Mouse (Mus musculus): ENCODE results near the gene St6galnac1. TPM values are rescaled to one million over a fixed set of nuclear protein-coding genes. Genes with fewer than 3 reads are reported as not detected.
"Not testable (repeated sequence)": the region's sequence is repeated elsewhere in the genome, so short reads cannot be mapped to it uniquely, and the experiment has no call there.

The St6galnac1 gene
- polyA plus RNA-seq, 1 experiment from 2014 or later = not detected

- not testable (repeated sequence) for H3K4me1 ChIP-seq (ENCODE audit: control insufficient read depth, insufficient read depth, low read depth, low read length); H3K9ac ChIP-seq (ENCODE audit: low read depth, low read length); H3K27me3 ChIP-seq (replicated peaks; ENCODE audit: control insufficient read depth, insufficient read depth, low read length); H3K9me3 ChIP-seq (ENCODE audit: control insufficient read depth, low read length); H3K27ac ChIP-seq (ENCODE audit: low read depth, low read length); ATAC-seq; H3K4me3 ChIP-seq (ENCODE audit: low read length); H3K36me3 ChIP-seq (ENCODE audit: control insufficient read depth, insufficient read depth, low read length); H3K4me2 ChIP-seq (ENCODE audit: low read length)
- 90% methylated on average over 3 of the region's 3 CpGs for WGBS
These were observed 28.5 kb downstream of the St6galnac1 start for GRCm38 (mm10) chr11:116746822-116747221.

- H3K27ac ChIP-seq (ENCODE audit: low read depth, low read length); H3K4me1 ChIP-seq (ENCODE audit: control insufficient read depth, insufficient read depth, low read depth, low read length); H3K4me3 ChIP-seq (ENCODE audit: low read length); H3K4me2 ChIP-seq (ENCODE audit: low read length); H3K9me3 ChIP-seq (ENCODE audit: control insufficient read depth, low read length); H3K9ac ChIP-seq (ENCODE audit: low read depth, low read length); ATAC-seq; H3K27me3 ChIP-seq (replicated peaks; ENCODE audit: control insufficient read depth, insufficient read depth, low read length); H3K36me3 ChIP-seq (ENCODE audit: control insufficient read depth, insufficient read depth, low read length): not testable (repeated sequence)
- 69% methylated on average over 2 of the region's 2 CpGs for WGBS
These were observed 29.9 kb downstream of the St6galnac1 start for GRCm38 (mm10) chr11:116745457-116745856.

DNA sequence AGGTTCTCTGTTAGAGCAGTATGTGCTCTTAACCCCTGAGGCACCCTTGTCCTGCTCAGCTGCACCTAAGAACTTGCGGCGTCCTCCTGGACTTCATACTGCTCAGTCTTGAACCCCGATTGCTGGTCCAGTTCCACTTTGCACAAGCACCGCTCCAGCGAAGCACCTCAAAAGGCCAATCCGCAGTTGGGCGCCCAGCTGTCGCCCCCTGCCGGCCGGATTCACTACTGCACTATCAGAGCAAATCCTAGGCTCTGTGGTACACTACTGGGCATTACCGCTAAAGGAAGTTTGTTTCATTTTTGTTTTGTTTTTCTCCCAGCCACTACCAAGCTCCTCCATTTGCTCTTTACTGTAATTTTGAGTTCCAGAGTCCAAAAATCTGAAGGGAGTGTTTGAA, 36.9 kb downstream of the St6galnac1 start:
- no peak for ATAC-seq
- Histone ChIP-seq H3K4me1 (ENCODE audit: control insufficient read depth, insufficient read depth, low read depth, low read length) (no peaks in the 10 kb centered on the region), H3K9me3 (ENCODE audit: control insufficient read depth, low read length) (no peaks in the 10 kb centered on the region), H3K4me2 (ENCODE audit: low read length) (no peak overlapping the region), H3K9ac (ENCODE audit: low read depth, low read length) (no peak overlapping the region), H3K27ac (ENCODE audit: low read depth, low read length) (no peak overlapping the region), H3K4me3 (ENCODE audit: low read length) (no peak overlapping the region), H3K36me3 (ENCODE audit: control insufficient read depth, insufficient read depth, low read length) (no peaks in the 10 kb centered on the region), H3K27me3 (replicated peaks; ENCODE audit: control insufficient read depth, insufficient read depth, low read length) (no peaks in the 10 kb centered on the region)
- 49% methylated on average over 11 of the region's 11 CpGs for WGBS

DNA sequence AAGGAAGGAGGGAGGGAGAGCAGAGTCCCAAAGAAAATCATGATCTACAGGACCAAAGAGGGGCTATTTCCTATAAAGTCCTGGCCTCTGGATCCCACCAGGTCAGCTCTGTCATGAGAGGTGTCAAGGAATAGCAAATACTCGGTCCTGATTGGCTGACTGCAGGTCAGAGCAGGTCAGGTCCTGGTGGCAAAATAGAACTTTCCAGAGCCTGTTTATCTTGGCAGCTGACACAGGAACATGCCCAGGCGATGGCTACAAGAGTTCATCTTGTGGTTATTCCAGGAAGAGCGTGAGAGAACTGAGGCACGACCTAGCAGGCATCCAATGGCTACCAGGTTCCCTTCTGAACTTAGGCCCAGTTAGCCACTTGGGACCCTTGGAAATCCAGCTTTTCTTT, 42.8 kb downstream of the St6galnac1 start:
- Histone ChIP-seq H3K27ac (ENCODE audit: low read depth, low read length) (no peak overlapping the region), H3K4me2 (ENCODE audit: low read length) (no peak overlapping the region), H3K36me3 (ENCODE audit: control insufficient read depth, insufficient read depth, low read length) (no peaks in the 10 kb centered on the region), H3K9ac (ENCODE audit: low read depth, low read length) (no peak overlapping the region), H3K9me3 (ENCODE audit: control insufficient read depth, low read length) (no peaks in the 10 kb centered on the region), H3K27me3 (replicated peaks; ENCODE audit: control insufficient read depth, insufficient read depth, low read length) (no peaks in the 10 kb centered on the region), H3K4me1 (ENCODE audit: control insufficient read depth, insufficient read depth, low read depth, low read length) (no peaks in the 10 kb centered on the region), H3K4me3 (ENCODE audit: low read length) (no peak overlapping the region)
- no peak for ATAC-seq
- whole genome bisulfite sequencing = 88% methylated on average over 4 of the region's 4 CpGs

- H3K27ac ChIP-seq (ENCODE audit: low read depth, low read length); ATAC-seq; H3K36me3 ChIP-seq (ENCODE audit: control insufficient read depth, insufficient read depth, low read length); H3K9ac ChIP-seq (ENCODE audit: low read depth, low read length); H3K27me3 ChIP-seq (replicated peaks; ENCODE audit: control insufficient read depth, insufficient read depth, low read length); H3K9me3 ChIP-seq (ENCODE audit: control insufficient read depth, low read length); H3K4me3 ChIP-seq (ENCODE audit: low read length); H3K4me1 ChIP-seq (ENCODE audit: control insufficient read depth, insufficient read depth, low read depth, low read length); H3K4me2 ChIP-seq (ENCODE audit: low read length): not testable (repeated sequence)
- 94% methylated on average over 6 of the region's 6 CpGs for WGBS
These were observed 44.2 kb downstream of the St6galnac1 start for GRCm38 (mm10) chr11:116731060-116731580.

DNA sequence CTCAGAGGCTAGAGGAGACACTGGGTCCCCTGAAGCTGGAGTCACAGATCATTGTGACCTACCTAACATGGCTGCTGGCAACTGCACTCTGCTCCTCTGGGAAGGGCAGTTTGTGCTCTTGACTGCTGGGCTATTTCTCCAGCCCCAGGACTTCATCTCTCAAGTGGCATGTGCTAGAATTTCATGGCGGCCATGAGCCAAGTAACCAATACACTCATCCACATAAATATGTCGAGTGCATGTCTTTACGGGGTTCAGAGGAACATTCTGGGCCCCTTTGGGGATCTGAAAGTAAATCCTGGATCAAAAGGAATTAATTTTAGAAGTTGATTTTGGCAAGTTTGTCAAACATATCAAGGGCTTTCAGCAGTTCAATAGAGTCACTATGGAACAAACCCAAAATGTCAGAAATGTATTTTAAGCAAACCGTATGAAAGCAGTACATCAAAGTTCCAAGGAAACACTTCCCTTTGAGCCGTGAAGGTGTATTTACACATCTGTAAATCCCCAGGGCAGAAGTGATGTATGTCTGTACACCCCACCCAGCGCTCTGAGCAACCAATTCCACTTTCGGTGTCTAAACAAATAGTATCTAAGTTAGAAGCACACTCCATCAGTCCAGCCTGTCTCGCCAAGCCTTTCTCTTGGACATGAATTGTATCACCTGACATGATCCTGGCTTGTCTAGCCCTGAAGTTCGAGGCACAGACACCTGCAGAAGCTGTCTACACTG, 45.9 kb downstream of the St6galnac1 start:
- Histone ChIP-seq H3K4me3 (ENCODE audit: low read length) (no peak overlapping the region), H3K9me3 (ENCODE audit: control insufficient read depth, low read length) (no peaks in the 10 kb centered on the region), H3K4me2 (ENCODE audit: low read length) (no peak overlapping the region), H3K27me3 (replicated peaks; ENCODE audit: control insufficient read depth, insufficient read depth, low read length) (no peaks in the 10 kb centered on the region), H3K9ac (ENCODE audit: low read depth, low read length) (no peak overlapping the region), H3K4me1 (ENCODE audit: control insufficient read depth, insufficient read depth, low read depth, low read length) (no peaks in the 10 kb centered on the region), H3K27ac (ENCODE audit: low read depth, low read length) (no peak overlapping the region), H3K36me3 (ENCODE audit: control insufficient read depth, insufficient read depth, low read length) (no peaks in the 10 kb centered on the region)
- no peak for ATAC-seq
- 86% methylated on average over 9 of the region's 9 CpGs for WGBS

GRCm38 (mm10) chr11:116726156-116726555, 49.2 kb downstream of the St6galnac1 start:
- no peak for ATAC-seq

DNA sequence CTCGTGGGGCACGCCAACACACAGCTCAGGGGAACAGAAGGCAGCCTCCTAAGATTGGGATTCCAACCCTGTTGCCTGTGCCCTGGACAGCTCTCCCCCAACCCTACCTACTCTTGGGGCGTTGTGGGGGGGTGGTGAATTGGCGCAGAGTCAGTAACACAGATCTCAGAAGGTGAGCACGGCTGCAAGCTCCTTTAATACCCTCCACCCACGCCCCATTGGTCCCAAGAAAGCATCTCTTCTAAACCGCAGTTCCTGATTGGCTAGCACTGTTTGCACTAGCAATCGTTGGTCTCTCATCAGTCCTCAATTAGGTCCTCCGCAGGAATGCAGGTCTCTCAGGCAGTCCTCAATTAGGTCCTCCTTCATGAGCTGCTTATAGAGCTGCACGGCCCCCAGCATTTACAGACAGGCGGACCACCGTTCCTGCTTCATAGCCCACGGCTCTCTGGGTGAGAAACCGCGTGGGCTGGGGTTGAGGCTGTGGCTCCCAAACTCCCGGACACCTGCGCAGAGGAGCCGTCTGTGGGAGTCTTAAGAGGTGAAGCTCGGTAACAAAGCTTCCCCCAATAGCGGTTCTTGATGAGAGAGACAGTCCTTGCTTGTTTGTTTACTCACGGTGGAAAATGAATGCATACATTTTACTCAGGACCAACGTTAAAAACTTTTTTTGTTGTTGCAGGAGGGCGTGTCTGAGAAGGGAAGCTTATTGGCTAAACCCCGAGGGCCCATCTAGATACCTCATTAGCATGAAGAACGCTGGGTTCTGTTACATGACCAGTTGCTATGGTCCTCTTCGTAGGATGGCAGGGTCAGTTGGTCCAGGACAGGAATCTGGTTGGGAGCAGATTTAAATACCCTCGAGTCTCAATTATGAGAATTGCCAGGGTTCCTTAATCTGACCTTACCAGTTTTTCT, 50.0 kb downstream of the St6galnac1 start:
- Histone ChIP-seq H3K4me1 (ENCODE audit: control insufficient read depth, insufficient read depth, low read depth, low read length) (no peaks in the 10 kb centered on the region), H3K27ac (ENCODE audit: low read depth, low read length) (no peak overlapping the region), H3K9me3 (ENCODE audit: control insufficient read depth, low read length) (no peaks in the 10 kb centered on the region; the same call in 1 of the 2 replicates), H3K9ac (ENCODE audit: low read depth, low read length) (no peak overlapping the region), H3K27me3 (replicated peaks; ENCODE audit: control insufficient read depth, insufficient read depth, low read length) (no peaks in the 10 kb centered on the region), H3K4me2 (ENCODE audit: low read length) (peak overlapping the region; percentile 39), H3K36me3 (ENCODE audit: control insufficient read depth, insufficient read depth, low read length) (no peaks in the 10 kb centered on the region), H3K4me3 (ENCODE audit: low read length) (peak overlapping the region; percentile 11; the same call in 1 of the 2 replicates)
- WGBS = 36% methylated on average over 27 of the region's 27 CpGs
- ATAC-seq = peak; percentile 56; the same call in 1 of the 2 replicates

More at GRCm38 (mm10) chr11:116726156-116726555, 49.2 kb downstream of the St6galnac1 start:
- Histone ChIP-seq H3K9me3 (ENCODE audit: control insufficient read depth, low read length) (no peaks in the 10 kb centered on the region), H3K4me3 (ENCODE audit: low read length) (no peak overlapping the region), H3K36me3 (ENCODE audit: control insufficient read depth, insufficient read depth, low read length) (no peaks in the 10 kb centered on the region), H3K4me1 (ENCODE audit: control insufficient read depth, insufficient read depth, low read depth, low read length) (no peaks in the 10 kb centered on the region), H3K27me3 (replicated peaks; ENCODE audit: control insufficient read depth, insufficient read depth, low read length) (no peaks in the 10 kb centered on the region), H3K27ac (ENCODE audit: low read depth, low read length) (no peak overlapping the region), H3K4me2 (ENCODE audit: low read length) (no peak overlapping the region), H3K9ac (ENCODE audit: low read depth, low read length) (no peak overlapping the region)
- WGBS = 75% methylated on average over 3 of the region's 3 CpGs

GRCm38 (mm10) chr11:116723064-116723463, 52.2 kb downstream of the St6galnac1 start:
- no peaks in the 10 kb centered on the region for H3K4me1 ChIP-seq (ENCODE audit: control insufficient read depth, insufficient read depth, low read depth, low read length)
- H3K4me3 ChIP-seq (ENCODE audit: low read length) = no peak overlapping the region
- 89% methylated on average over 5 of the region's 5 CpGs for WGBS
- no peak overlapping the region for H3K4me2 ChIP-seq (ENCODE audit: low read length)
- no peak overlapping the region for H3K9ac ChIP-seq (ENCODE audit: low read depth, low read length)
- no peaks in the 10 kb centered on the region; the same call in 1 of the 2 replicates for H3K9me3 ChIP-seq (ENCODE audit: control insufficient read depth, low read length)
- no peaks in the 10 kb centered on the region for H3K36me3 ChIP-seq (ENCODE audit: control insufficient read depth, insufficient read depth, low read length)
- H3K27ac ChIP-seq (ENCODE audit: low read depth, low read length) = no peak overlapping the region
- H3K27me3 ChIP-seq (replicated peaks; ENCODE audit: control insufficient read depth, insufficient read depth, low read length) = no peaks in the 10 kb centered on the region
- no peak for ATAC-seq
